In genomic region chr13:72358243-72358904, GRCm38 (mm10) we compare ENCODE assay signal across 29 mouse cellular contexts.
DNase-seq lines count a peak whose midpoint lies in the region; ATAC-seq and TF ChIP-seq lines count a peak whose summit lies in the region.
"Had no signal": no experiment of that assay in that cellular context is flagged by ENCODE, and none has a peak within 500 bp of the region (broad histone marks: within the 10 kb centered on the region; RNA-seq: fewer than 3 reads in every experiment).

No protein-coding gene starts in this region.

- ATAC-seq in forebrain, embryonic 15.5 days (replicated peaks) = peak; percentile 70
- ATAC-seq in forebrain, embryonic 13.5 days = no peak
- ATAC-seq in midbrain, embryonic 13.5 days = 0 out of 2 replicates have a peak, but pooled peaks have one; percentile 40
- ATAC-seq: hindbrain, embryonic 16.5 days; intestine, embryonic 15.5 days had no signal

- no peak overlapping the region for H3K9ac ChIP-seq in forebrain, embryonic 15.5 days (replicated peaks)
- no peak overlapping the region for H3K9ac ChIP-seq in forebrain, embryonic 13.5 days
- no peak overlapping the region for H3K9ac ChIP-seq in midbrain, embryonic 13.5 days (replicated peaks)
- H3K9ac ChIP-seq in ES-E14 (ENCODE audit: insufficient read depth, low read depth, low read length, poor library complexity, severe bottlenecking) = no peak overlapping the region
- H3K9ac ChIP-seq: embryonic facial prominence, embryonic 13.5 days; heart, embryonic 12.5 days; heart, embryonic 15.5 days; hindbrain, embryonic 13.5 days; intestine, embryonic 15.5 days had no signal

- no peak overlapping the region for H3K4me2 ChIP-seq in forebrain, embryonic 15.5 days (replicated peaks)
- H3K4me2 ChIP-seq in forebrain, embryonic 13.5 days = no peak overlapping the region
- no peak overlapping the region for H3K4me2 ChIP-seq in midbrain, embryonic 13.5 days (replicated peaks)
- H3K4me2 ChIP-seq: embryonic facial prominence, embryonic 13.5 days; heart, embryonic 12.5 days; heart, embryonic 15.5 days; hindbrain, embryonic 13.5 days; intestine, embryonic 15.5 days had no signal

- H3K4me1 ChIP-seq in forebrain, embryonic 15.5 days = 0 out of 2 replicates have a peak, but pooled peaks cover 3% of the 10 kb centered on the region
- H3K4me1 ChIP-seq in forebrain, embryonic 13.5 days = 0 out of 2 replicates have a peak, but pooled peaks cover 4% of the 10 kb centered on the region
- H3K4me1 ChIP-seq in midbrain, embryonic 13.5 days (replicated peaks) = peaks cover 16% of the 10 kb centered on the region; the same call in 1 of the 2 replicates
- H3K4me1 ChIP-seq in midbrain, embryonic 10.5 days = peaks cover 15% of the 10 kb centered on the region
- no peaks in the 10 kb centered on the region; a peak in 1 of 4 replicates for H3K4me1 ChIP-seq in ES-E14 (ENCODE audit: control insufficient read depth in 2 of 2, insufficient read depth in 2 of 2, low read length in 2 of 2, poor library complexity in 1 of 2)
- H3K4me1 ChIP-seq: embryonic facial prominence, embryonic 13.5 days; intestine, embryonic 15.5 days had no signal

- no peaks in the 10 kb centered on the region for H3K9me3 ChIP-seq in forebrain, embryonic 15.5 days
- no peaks in the 10 kb centered on the region for H3K9me3 ChIP-seq in forebrain, embryonic 13.5 days (replicated peaks)
- no peaks in the 10 kb centered on the region for H3K9me3 ChIP-seq in midbrain, embryonic 13.5 days
- H3K9me3 ChIP-seq in midbrain, embryonic 10.5 days (replicated peaks) = no peaks in the 10 kb centered on the region
- H3K9me3 ChIP-seq in ES-E14 (ENCODE audit: control insufficient read depth, insufficient read depth, low read depth, low read length) = no peaks in the 10 kb centered on the region
- H3K9me3 ChIP-seq: embryonic facial prominence, embryonic 10.5 days; embryonic facial prominence, embryonic 13.5 days; heart, embryonic 12.5 days; heart, embryonic 15.5 days; hindbrain, embryonic 10.5 days; hindbrain, embryonic 13.5 days; intestine, embryonic 15.5 days had no signal

- H3K27me3 ChIP-seq in forebrain, embryonic 15.5 days = peaks cover 88% of the 10 kb centered on the region
- peaks cover 97% of the 10 kb centered on the region for H3K27me3 ChIP-seq in forebrain, embryonic 13.5 days
- peaks cover 75% of the 10 kb centered on the region for H3K27me3 ChIP-seq in midbrain, embryonic 13.5 days
- peaks cover 83% of the 10 kb centered on the region for H3K27me3 ChIP-seq in midbrain, embryonic 10.5 days (ENCODE audit: low read depth, poor library complexity, severe bottlenecking)
- H3K27me3 ChIP-seq: CH12.LX had no signal

- in situ Hi-C loops in ES-E14 (cut with MboI; ENCODE audit: low sequenced_read_pairs in 2 of 2, unreplicated experiment in 2 of 2) = no loop called here

- DNase-seq in midbrain, embryonic 10.5 days (ENCODE audit: low spot score) = no peak
- no peak for DNase-seq in ES-E14 (ENCODE audit: low read depth, low spot score)
- no peak for DNase-seq in lung, postnatal 25 days (ENCODE audit: low spot score)
- DNase-seq: adrenal gland, adult 2 months; adrenal gland, postnatal 14 days; B cell, adult 2 months; cerebellum, adult 11-12 months; cerebellum, adult 8-10 months; cerebellum, postnatal 10 days; cerebellum, postnatal 36 days; embryo, embryonic 11 days; gastrocnemius, postnatal 10 days; gastrocnemius, postnatal 36 days; heart, postnatal 10 days; heart, postnatal 36 days; kidney, adult 11 months had no signal

- no peak overlapping the region for H3K27ac ChIP-seq in forebrain, embryonic 15.5 days (replicated peaks)
- no peak overlapping the region for H3K27ac ChIP-seq in forebrain, embryonic 13.5 days
- no peak overlapping the region for H3K27ac ChIP-seq in midbrain, embryonic 13.5 days
- H3K27ac ChIP-seq in midbrain, embryonic 10.5 days (replicated peaks) = no peak overlapping the region
- no peak overlapping the region for H3K27ac ChIP-seq in ES-E14 (ENCODE audit: insufficient read depth, low read depth, low read length, poor library complexity, severe bottlenecking)
- H3K27ac ChIP-seq: embryonic facial prominence, embryonic 10.5 days; embryonic facial prominence, embryonic 13.5 days; heart, embryonic 15.5 days; hindbrain, embryonic 10.5 days; hindbrain, embryonic 13.5 days; intestine, embryonic 15.5 days had no signal

- H3K4me3 ChIP-seq in forebrain, embryonic 15.5 days = no peak overlapping the region
- H3K4me3 ChIP-seq in forebrain, embryonic 13.5 days = no peak overlapping the region
- no peak overlapping the region for H3K4me3 ChIP-seq in midbrain, embryonic 13.5 days (replicated peaks)
- H3K4me3 ChIP-seq in midbrain, embryonic 10.5 days = no peak overlapping the region
- H3K4me3 ChIP-seq in ES-E14 (ENCODE audit: insufficient read depth in 1 of 2, low read depth in 1 of 2, low read length in 2 of 2, poor library complexity in 1 of 2, severe bottlenecking in 1 of 2) = no peak overlapping the region
- H3K4me3 ChIP-seq: embryonic facial prominence, embryonic 10.5 days; embryonic facial prominence, embryonic 13.5 days; erythroblast, embryonic 14.5 days; heart, embryonic 12.5 days; heart, embryonic 15.5 days; hindbrain, embryonic 10.5 days; hindbrain, embryonic 13.5 days; intestine, embryonic 15.5 days had no signal

- 19% methylated on average over 8 of the region's 8 CpGs for WGBS in forebrain, embryonic 15.5 days
- 25% methylated on average over 8 of the region's 8 CpGs for WGBS in forebrain, embryonic 13.5 days
- WGBS in midbrain, embryonic 13.5 days = 31% methylated on average over 8 of the region's 8 CpGs
- 44% methylated on average over 8 of the region's 8 CpGs for WGBS in midbrain, embryonic 10.5 days

- no peaks in the 10 kb centered on the region for H3K36me3 ChIP-seq in forebrain, embryonic 15.5 days
- no peaks in the 10 kb centered on the region for H3K36me3 ChIP-seq in forebrain, embryonic 13.5 days (ENCODE audit: poor library complexity, severe bottlenecking)
- H3K36me3 ChIP-seq in midbrain, embryonic 13.5 days = no peaks in the 10 kb centered on the region
- H3K36me3 ChIP-seq in midbrain, embryonic 10.5 days = no peaks in the 10 kb centered on the region
- H3K36me3 ChIP-seq in ES-E14 (ENCODE audit: control insufficient read depth, insufficient read depth, low read length, poor library complexity, severe bottlenecking) = no peaks in the 10 kb centered on the region
- H3K36me3 ChIP-seq: embryonic facial prominence, embryonic 10.5 days; embryonic facial prominence, embryonic 13.5 days; heart, embryonic 12.5 days; heart, embryonic 15.5 days; hindbrain, embryonic 10.5 days; hindbrain, embryonic 13.5 days; intestine, embryonic 15.5 days had no signal

TF ChIP-seq in ES-E14, 5 proteins besides CTCF, POLR2A, EP300 and RAD21:
- TF ChIP-seq ZNF384 (IDR thresholded peaks at IDR 0.05; ENCODE audit: low read depth, low read length) (0 out of 2 replicates have a peak, but pooled peaks have one; percentile 36), MAFK (IDR thresholded peaks at IDR 0.05; ENCODE audit: insufficient read depth, low read depth, low read length) (no peak), CHD2 (IDR thresholded peaks at IDR 0.05; ENCODE audit: low read depth, low read length) (no peak), HCFC1 (IDR thresholded peaks at IDR 0.05; ENCODE audit: borderline replicate concordance, insufficient read depth, low read length) (no peak)
